Mouse (Mus musculus): ENCODE measurements around the gene Bok.

Gene Bok

GRCm38 (mm10) chr1:93691106-93691505 is 5.6 kb downstream of the Bok start:
- DNase-seq (ENCODE audit: low read depth) = no peak

GRCm38 (mm10) chr1:93691786-93692357 is 6.4 kb downstream of the Bok start:
- no peak for DNase-seq (ENCODE audit: low read depth)

- DNase-seq (ENCODE audit: low read depth) = no peak
Observed at GRCm38 (mm10) chr1:93692773-93693172, 7.3 kb downstream of the Bok start.

- no peak for DNase-seq (ENCODE audit: low read depth)
Observed at GRCm38 (mm10) chr1:93693502-93693901, 8.0 kb downstream of the Bok start.

DNA sequence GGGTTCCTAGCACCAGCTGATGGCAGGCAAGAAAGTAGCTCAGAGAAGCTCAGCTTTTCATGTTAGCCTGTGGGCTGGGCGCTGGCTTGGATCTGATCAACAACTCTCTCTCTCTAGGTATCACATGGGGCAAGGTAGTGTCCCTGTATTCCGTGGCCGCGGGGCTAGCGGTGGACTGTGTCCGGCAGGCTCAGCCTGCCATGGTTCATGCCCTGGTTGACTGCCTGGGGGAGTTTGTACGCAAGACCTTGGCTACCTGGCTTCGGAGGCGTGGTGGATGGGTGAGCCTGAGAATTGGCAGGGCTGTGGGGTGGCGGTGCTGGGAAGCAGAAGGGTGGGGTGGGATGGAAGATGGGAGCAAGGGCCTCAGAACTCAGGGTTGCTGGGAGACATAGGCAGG is 8.5 kb downstream of the Bok start:
- DNase-seq (ENCODE audit: low read depth) = no peak

DNA sequence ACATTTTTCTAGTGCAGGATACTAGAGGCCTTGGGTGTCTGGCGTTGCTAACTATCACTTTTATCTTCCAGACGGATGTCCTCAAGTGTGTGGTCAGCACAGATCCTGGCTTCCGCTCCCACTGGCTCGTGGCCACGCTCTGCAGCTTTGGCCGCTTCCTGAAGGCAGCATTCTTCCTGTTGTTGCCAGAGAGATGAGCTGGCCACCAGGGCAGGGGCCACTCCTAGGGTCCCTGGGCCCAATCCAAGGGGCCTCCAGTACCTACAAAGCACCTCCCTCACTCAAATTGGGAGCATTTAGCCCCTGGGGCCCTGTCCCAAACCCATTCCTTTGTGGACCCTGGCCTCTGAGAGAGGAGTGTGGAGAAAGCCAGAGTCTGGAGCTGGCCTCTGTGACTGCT is 9.5 kb downstream of the Bok start:
- DNase-seq (ENCODE audit: low read depth) = no peak

DNA sequence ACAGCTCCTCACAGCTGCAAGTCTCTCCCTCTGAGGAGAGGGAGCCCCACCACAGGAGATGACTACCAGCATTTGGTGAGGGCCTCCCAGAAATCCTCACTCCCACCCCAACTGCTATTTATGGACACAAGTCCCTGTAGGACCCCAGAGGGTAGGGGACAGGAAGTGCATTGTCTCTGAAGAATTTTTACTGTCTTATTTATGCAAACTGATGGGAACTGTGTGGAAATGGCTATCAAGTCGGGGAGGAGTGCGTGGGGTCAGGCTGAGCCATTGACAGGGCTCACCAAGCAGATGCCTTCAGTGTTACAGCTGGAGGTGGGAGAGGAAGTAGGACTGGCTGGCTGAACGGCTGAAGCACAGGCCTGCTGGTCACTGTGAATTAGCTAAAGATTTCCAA is 11.9 kb downstream of the Bok start:
- DNase-seq (ENCODE audit: low read depth) = no peak

- DNase-seq (ENCODE audit: low read depth) = no peak
Observed at GRCm38 (mm10) chr1:93699159-93699558, 13.7 kb downstream of the Bok start.

- DNase-seq (ENCODE audit: low read depth) = no peak
Observed at GRCm38 (mm10) chr1:93702106-93702505, 16.6 kb downstream of the Bok start.

DNA sequence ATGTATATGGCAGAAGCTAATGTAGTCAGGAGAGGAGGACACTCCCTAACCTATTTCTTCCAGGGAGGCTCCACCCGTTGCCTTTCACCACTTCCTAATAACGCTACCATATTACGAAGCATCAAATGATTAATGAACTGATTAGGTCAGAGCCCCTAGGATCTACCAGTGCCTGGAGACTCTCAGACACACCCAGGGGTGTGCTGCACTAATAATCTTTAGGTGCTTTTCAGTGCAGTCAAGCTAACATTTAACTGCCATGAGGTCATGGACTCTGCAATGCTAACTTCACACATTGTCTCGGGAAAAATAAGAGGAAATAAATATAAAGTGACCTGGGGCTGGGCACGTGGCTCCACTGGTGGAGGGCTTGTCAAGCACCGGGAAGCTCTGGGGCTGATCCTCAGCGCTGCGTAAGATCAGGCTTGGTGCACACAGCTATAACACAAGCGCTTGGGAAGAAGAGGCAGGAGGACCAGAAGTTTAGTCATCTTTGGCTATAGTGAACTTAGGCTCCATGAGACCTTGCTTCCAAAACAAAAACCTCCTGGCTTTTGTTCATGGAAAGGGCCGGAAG is 18.1 kb downstream of the Bok start:
- no peak for DNase-seq (ENCODE audit: low read depth)

- DNase-seq (ENCODE audit: low read depth) = no peak
Observed at GRCm38 (mm10) chr1:93704341-93704740, 18.9 kb downstream of the Bok start.

DNA sequence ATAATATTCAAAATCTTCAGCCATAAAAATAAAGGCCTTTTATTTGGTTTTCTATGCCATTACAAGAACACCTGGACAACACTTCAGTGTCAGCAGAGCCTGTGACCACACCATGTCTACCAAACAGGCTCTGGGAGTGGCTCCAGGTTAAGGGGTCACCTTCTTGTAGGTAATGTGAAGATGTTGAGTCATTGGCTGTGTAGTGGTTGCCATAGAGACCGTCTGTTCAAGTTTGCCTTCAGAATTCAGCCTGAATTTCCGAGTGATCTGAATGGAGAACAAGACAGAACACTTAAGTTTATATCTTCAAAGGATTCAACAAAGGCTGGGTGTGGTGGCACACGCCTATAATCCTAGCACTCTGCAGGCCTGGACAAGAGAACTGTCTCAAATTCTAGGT is 19.9 kb downstream of the Bok start:
- no peak for DNase-seq (ENCODE audit: low read depth)

DNA sequence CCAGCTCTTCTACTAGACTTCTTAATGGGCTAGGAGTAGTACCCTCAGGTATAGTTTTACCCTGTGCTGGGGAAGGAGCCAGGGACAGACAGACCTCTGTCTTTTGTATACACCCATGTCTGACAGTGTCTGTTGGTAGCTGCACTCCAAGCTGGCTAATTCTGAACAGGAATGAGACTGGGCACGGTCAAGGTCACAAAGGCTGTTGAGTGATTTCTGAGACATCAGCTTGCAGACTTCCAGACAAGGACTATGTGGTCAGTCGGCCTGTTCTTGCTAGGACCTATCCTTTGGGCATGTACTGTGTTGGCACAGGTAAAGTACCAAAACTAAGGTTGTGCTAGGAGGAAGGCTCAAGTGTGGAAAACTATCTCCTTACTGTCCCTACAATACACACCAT is 30.7 kb downstream of the Bok start:
- DNase-seq (ENCODE audit: low read depth) = no peak

DNA sequence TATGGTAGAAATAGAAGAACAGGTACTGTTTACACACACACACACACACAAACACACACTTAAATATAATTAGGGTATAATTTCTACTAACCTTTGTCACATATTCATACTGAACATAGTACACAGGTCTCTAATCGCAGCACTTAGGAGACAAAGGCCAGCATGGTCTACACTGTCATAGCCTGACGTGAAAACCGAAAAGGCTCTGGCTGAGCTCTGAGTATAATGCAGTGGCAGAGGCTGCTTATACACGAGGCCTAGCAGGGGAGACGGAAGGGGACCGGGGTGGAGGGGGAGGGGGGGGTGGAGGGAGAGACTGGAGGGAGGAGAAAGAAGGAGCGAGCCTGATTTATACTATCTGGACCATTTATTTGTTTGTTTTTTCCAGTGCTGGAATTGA is 36.1 kb downstream of the Bok start:
- no peak for DNase-seq (ENCODE audit: low read depth)

DNA sequence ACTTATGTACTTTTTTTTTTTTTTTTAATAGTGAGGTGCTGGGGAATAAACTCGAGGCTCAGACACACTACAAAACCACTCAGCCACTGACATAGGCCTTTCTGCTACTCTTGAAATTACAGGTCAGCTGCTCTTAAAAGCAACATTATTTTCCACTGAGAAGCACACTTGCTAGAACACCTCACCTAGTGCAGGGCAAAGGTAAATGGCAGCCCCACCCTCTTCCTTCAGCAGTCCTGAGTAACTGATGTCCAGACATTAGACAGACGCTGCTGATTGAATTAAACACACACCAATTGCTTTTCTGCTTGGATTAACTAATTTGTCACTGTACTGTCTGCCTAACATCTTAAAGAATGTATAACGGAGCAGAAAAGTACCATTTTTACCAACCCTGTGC is 39.2 kb downstream of the Bok start:
- DNase-seq (ENCODE audit: low read depth) = no peak

DNA sequence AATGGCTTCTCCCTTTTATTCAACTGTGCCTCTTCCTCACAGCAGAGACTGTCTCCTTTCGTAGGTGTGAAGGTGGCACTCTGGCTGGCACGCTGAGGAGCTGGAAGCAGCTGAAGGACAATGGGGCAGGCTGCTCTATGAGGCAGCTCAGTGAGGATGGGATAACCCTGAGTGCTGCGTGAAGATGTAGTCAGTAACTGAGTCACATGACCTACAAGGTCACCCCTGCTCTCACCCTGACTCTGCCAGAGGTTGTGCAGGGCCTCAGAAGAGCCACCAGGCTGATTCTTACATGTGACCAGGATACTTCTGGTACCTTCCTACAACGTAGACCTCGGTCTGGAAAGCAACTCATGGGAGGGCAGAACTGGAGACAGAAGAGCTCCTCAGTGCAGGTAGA is 40.2 kb downstream of the Bok start:
- no peak for DNase-seq (ENCODE audit: low read depth)

DNA sequence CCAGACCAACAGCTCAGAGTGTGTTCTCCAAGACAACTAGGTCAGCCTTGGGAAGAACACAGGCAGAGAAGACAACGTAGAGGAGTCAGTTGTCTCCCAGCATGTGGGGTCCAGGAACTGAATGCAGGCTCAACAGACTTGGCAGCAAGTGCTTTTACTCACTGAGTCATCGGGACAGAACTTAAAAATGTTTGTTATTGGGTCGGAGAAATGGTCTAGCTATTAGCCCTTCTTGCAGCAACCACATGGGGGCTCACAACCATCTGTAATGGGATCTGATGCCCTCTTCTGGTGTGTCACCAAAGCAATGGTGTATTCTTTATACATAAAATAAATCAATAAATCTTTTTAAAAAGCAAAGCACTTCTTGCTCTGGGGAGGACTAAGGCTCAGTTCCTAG is 40.7 kb downstream of the Bok start:
- DNase-seq (ENCODE audit: low read depth) = no peak

DNA sequence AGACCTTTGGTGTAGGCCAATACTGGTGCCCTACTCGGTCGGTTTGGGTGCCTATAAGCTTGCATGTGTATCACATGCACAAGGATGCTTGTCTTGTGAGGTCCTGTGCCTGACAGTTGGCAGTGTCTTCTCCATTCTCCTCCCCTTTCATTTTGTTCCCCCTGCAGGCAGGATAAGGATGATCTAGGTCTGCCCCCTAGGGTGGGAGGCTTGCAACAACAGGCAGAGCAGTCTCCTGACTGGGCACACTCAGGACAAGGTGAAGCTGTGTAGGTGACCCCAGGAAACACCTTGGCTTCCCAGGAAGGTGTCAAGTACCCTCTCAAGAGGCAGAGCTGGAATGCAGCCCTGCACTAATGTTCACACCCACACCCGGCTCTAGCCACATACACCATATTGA is 41.5 kb downstream of the Bok start:
- DNase-seq (ENCODE audit: low read depth) = peak; percentile 20

DNA sequence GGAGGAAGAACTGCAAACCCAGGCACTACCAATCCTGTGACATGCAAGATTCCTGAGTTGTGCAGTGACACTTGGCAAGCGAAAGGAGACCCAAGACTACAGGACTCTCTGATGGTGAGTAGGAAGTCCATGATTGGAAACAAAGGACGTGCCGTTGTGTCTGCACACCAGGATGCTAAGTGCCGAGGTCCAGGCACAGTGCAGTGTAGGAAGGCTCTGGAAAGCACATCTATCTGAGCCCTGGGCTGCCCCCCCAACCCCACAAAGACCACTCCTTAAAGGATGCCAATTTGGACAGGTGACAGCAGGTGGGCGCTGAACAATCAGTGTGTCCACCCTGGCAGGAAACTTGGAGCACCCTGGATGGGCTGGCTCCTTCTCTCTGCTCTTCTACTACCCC is 45.6 kb downstream of the Bok start:
- no peak for DNase-seq (ENCODE audit: low read depth)

GRCm38 (mm10) chr1:93731880-93732281 is 46.4 kb downstream of the Bok start:
- DNase-seq (ENCODE audit: low read depth) = no peak

GRCm38 (mm10) chr1:93735859-93736258 is 50.4 kb downstream of the Bok start:
- no peak for DNase-seq (ENCODE audit: low read depth)

DNA sequence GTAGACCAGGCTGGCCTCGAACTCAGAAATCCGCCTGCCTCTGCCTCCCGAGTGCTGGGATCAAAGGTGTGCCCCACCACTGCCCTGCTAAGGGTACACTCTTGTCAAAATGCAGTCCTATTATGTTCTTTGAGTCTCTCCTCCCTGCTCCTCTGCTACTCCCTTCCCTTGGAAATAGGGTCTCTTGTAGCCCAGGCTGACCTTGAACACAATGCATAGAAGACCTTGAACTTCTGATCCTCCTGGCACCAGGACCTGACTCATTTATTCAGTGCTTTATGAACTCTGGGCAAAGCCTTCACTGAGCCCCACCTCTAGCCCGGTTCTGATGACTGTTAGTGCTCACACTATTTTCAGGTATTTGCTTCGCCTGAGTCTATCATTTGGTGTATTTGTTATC is 52.3 kb downstream of the Bok start:
- DNase-seq (ENCODE audit: low read depth) = no peak

DNA sequence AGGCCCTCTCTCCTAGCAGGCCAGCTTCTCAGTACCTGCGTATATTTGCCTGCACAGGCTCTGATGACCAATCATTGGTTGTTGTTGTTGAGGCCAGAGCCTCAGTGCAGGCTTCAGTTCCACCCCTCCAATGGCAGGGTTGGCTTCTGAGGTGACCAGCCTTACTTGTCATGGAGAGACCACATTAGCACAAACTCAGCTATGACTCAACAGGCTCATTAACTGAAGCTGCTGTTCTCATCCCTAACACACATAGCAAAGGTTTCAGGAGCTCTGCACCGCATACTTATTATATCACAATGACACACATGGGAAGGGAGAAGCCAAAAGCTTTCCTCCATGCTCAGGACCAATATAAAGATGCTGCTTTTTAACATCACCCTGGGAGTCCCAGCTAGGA is 55.2 kb downstream of the Bok start:
- DNase-seq (ENCODE audit: low read depth) = no peak

DNA sequence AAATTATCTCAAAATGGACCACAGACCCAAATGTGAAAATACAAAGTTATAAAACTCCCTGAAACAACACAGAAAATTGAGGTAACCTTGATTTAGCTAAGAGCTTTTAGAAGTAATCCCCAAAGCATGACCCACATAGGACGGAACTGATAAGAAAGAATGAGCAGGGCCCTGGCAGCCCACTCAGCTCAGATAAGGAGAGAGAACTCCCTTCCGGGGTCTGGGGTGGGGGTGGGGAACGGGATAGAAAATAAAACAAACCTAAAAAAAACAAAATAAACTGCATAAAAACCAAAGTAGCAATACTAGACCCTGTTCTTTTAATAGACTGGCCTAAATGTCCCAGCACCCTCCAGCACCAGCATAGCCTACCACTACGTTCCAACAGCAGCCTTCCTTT is 56.5 kb downstream of the Bok start:
- no peak for DNase-seq (ENCODE audit: low read depth)

DNA sequence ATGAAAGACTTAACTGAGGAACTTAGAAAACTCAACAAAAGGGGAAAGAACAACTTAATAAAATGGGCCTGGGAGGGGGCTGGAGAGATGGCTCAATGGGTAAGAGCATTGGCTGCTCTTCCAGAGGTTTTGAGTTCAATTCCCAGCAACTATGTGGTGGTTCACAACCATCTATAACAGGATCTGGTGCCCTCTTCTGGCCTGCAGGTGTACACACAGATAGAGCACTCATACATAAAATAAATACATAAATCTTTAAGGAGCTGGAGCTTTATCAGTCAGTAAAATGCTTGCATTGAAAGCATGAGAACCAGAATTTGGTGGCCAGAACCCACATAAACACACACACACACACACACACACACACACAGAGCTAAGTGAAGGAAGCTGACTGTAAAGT is 57.5 kb downstream of the Bok start:
- no peak for DNase-seq (ENCODE audit: low read depth)
